Mouse (Mus musculus) cerebellum, postnatal 10 days (tissue): ENCODE data around the gene Bloc1s3.
"Not testable (repeated sequence)": the region's sequence is repeated elsewhere in the genome, so short reads cannot be mapped to it uniquely, and the experiment has no call there.

Source experiments
- DNase-seq, 2 experiments: peaks; one replicate each; pipeline ENCODE4 v3.0.0; 2021; ENCODE audit warnings: mixed read lengths in 2 of 2

The Bloc1s3 gene

GRCm38 (mm10) chr7:19517652-19518365 is 9.6 kb upstream of the Bloc1s3 start, which contains the start of gene Nkpd1:
Gene Nkpd1 (plus strand): TSS chr7:19517838.
- DNase-seq = peak; percentile 64 to 69

GRCm38 (mm10) chr7:19512353-19512752 is 4.2 kb upstream of the Bloc1s3 start:
- DNase-seq = no peak

- not testable (repeated sequence) for DNase-seq
These were observed 3.8 kb upstream of the Bloc1s3 start for GRCm38 (mm10) chr7:19511934-19512333.

- DNase-seq = peak in 1 of 2 experiments; percentile 12
These were observed 1.6 kb upstream of the Bloc1s3 start for GRCm38 (mm10) chr7:19509786-19510185.

- peak in 1 of 2 experiments; percentile 16 for DNase-seq
These were observed 879 bp upstream of the Bloc1s3 start for GRCm38 (mm10) chr7:19508924-19509568.

- peak in 1 of 2 experiments; percentile 35 for DNase-seq
These were observed 570 bp downstream of the Bloc1s3 start for GRCm38 (mm10) chr7:19507612-19507981.

- DNase-seq = peak; percentile 80 to 83
These were observed 1.1 kb downstream of the Bloc1s3 start for GRCm38 (mm10) chr7:19506969-19507611.

GRCm38 (mm10) chr7:19506326-19506725 is 1.8 kb downstream of the Bloc1s3 start:
- DNase-seq = peak in 1 of 2 experiments; percentile 29

- DNase-seq = peak; percentile 81 to 91
These were observed 4.6 kb downstream of the Bloc1s3 start for GRCm38 (mm10) chr7:19503481-19504068.

- DNase-seq = no peak
These were observed 6.5 kb downstream of the Bloc1s3 start for GRCm38 (mm10) chr7:19501658-19502057.

GRCm38 (mm10) chr7:19500420-19501363 is 7.5 kb downstream of the Bloc1s3 start:
- no peak for DNase-seq

- no peak for DNase-seq
These were observed 9.8 kb downstream of the Bloc1s3 start for GRCm38 (mm10) chr7:19498326-19498725.

GRCm38 (mm10) chr7:19496214-19496555 is 12.0 kb downstream of the Bloc1s3 start:
- DNase-seq = no peak

- DNase-seq = no peak
These were observed 12.5 kb downstream of the Bloc1s3 start for GRCm38 (mm10) chr7:19495521-19496213.

GRCm38 (mm10) chr7:19494751-19495474 is 13.3 kb downstream of the Bloc1s3 start:
- no peak for DNase-seq

GRCm38 (mm10) chr7:19491731-19492130 is 16.4 kb downstream of the Bloc1s3 start:
- DNase-seq = peak; percentile 59 to 65

GRCm38 (mm10) chr7:19489525-19489924 is 18.6 kb downstream of the Bloc1s3 start:
- DNase-seq = no peak

- DNase-seq = no peak
These were observed 21.6 kb downstream of the Bloc1s3 start for GRCm38 (mm10) chr7:19486549-19486948.

- no peak for DNase-seq
These were observed 22.7 kb downstream of the Bloc1s3 start for GRCm38 (mm10) chr7:19485488-19485887.

- no peak for DNase-seq
These were observed 24.9 kb downstream of the Bloc1s3 start for GRCm38 (mm10) chr7:19483281-19483680.
